Mouse (Mus musculus): Measurements from ENCODE around the gene Fcrl5.

Fcrl5 gene

GRCm38 (mm10) chr3:87528841-87529240, 93.3 kb downstream of the Fcrl5 start:
- DNase-seq, result no peak

- no peak for DNase-seq
These were observed 94.0 kb downstream of the Fcrl5 start for GRCm38 (mm10) chr3:87529568-87529967.

- no peak for DNase-seq
These were observed 94.7 kb downstream of the Fcrl5 start for GRCm38 (mm10) chr3:87530234-87530633.

- no peak for DNase-seq
These were observed 98.2 kb downstream of the Fcrl5 start for GRCm38 (mm10) chr3:87533667-87534378.

GRCm38 (mm10) chr3:87538034-87538433, 102.5 kb downstream of the Fcrl5 start:
- DNase-seq, result no peak

GRCm38 (mm10) chr3:87540028-87540675, 104.6 kb downstream of the Fcrl5 start:
- DNase-seq, result no peak

GRCm38 (mm10) chr3:87540714-87541113, 105.1 kb downstream of the Fcrl5 start:
- no peak for DNase-seq

- DNase-seq, result no peak
These were observed 107.1 kb downstream of the Fcrl5 start for GRCm38 (mm10) chr3:87542481-87543215.

- no peak for DNase-seq
These were observed 110.0 kb downstream of the Fcrl5 start for GRCm38 (mm10) chr3:87545554-87545953.

GRCm38 (mm10) chr3:87546291-87546721, 110.7 kb downstream of the Fcrl5 start:
- DNase-seq, result peak; percentile 89

- DNase-seq, result no peak
These were observed 114.3 kb downstream of the Fcrl5 start for GRCm38 (mm10) chr3:87549908-87550307.

Measured in right cerebral cortex, adult 18-20 months (tissue).